Mouse (Mus musculus) lung, postnatal 0 days (tissue): ENCODE measurements around the gene Frs2. TPM values are rescaled to one million over a fixed set of nuclear protein-coding genes. Genes with fewer than 3 reads are reported as not detected.

Experiments used
- ATAC-seq: fragments of 200-750 bp; cut with Nextera tagmentation; 2 replicates; pipeline ENCODE4 v1.8.0; 2017; ENCODE audit warnings: moderate library complexity
- DNase-seq: peaks from one replicate; pipeline ENCODE4 v3.0.0-alpha.2; 2016; ENCODE audit warnings: low spot score
- H3K27ac ChIP-seq: fragments of 300-500 bp; sonication (generic); 2 replicates; pipeline ENCODE4 v1.5.1; 2014; ENCODE audit warnings: antibody characterized with exemption, mild to moderate bottlenecking, low read length, mixed read lengths
- H3K27me3 ChIP-seq: fragments of 300-500 bp; sonication (generic); replicated peaks from 2 replicates; pipeline ENCODE4 v1.6.1; 2014; ENCODE audit warnings: low read length, mixed read lengths; ENCODE audit not compliant: insufficient read depth
- H3K36me3 ChIP-seq: fragments of 300-500 bp; sonication (generic); 2 replicates; pipeline ENCODE4 v1.6.1; 2014; ENCODE audit warnings: low read length, mixed read lengths; ENCODE audit not compliant: insufficient read depth
- H3K4me1 ChIP-seq: fragments of 300-500 bp; sonication (generic); 2 replicates; pipeline ENCODE4 v1.6.1; 2014; ENCODE audit warnings: antibody characterized with exemption, low read depth, low read length, mixed read lengths; ENCODE audit not compliant: insufficient read depth
- H3K4me2 ChIP-seq: fragments of 300-500 bp; sonication (generic); replicated peaks from 2 replicates; pipeline ENCODE4 v1.6.1; 2014; ENCODE audit warnings: low read depth, mild to moderate bottlenecking, low read length, moderate library complexity, mixed read lengths
- H3K4me3 ChIP-seq: fragments of 300-500 bp; sonication (generic); 2 replicates; pipeline ENCODE4 v1.5.1; 2014; ENCODE audit warnings: low read depth, low read length
- H3K9ac ChIP-seq: fragments of 300-500 bp; sonication (generic); replicated peaks from 2 replicates; pipeline ENCODE4 v1.6.1; 2014; ENCODE audit warnings: low read depth, mild to moderate bottlenecking
- H3K9me3 ChIP-seq: fragments of 300-500 bp; sonication (generic); 2 replicates; pipeline ENCODE4 v1.6.1; 2016; ENCODE audit warnings: low read length, mixed read lengths
- CTCF ChIP-seq: IDR thresholded peaks from 2 replicates; pipeline ENCODE4 v1.5.1; 2016; ENCODE audit warnings: antibody characterized with exemption, mild to moderate bottlenecking
- EP300 ChIP-seq: IDR thresholded peaks from 2 replicates; pipeline ENCODE4 v1.6.1; 2016; ENCODE audit warnings: antibody characterized with exemption, mild to moderate bottlenecking, control low read depth
- WGBS: fragments of 180-500 bp; shearing (Covaris S2); extraction: QIAGEN DNeasy Blood & Tissue Kit; methylation state at CpG from one replicate; pipeline ENCODE4 v1.1.7; 2014; 5-methylcytosine and 5-hydroxymethylcytosine counted together
- polyA plus RNA-seq: library from polyadenylated mRNA; unstranded; fragments of >200 nt; fragmentation: Nextera tagmentation; extraction: Ambion mirVana; gene quantifications from 2 replicates; pipeline ENCODE4 v1.2.1, GENCODE M21; 2015

Frs2 gene
- polyA plus RNA-seq = 18.8 and 21.9 TPM in 2 replicates

DNA sequence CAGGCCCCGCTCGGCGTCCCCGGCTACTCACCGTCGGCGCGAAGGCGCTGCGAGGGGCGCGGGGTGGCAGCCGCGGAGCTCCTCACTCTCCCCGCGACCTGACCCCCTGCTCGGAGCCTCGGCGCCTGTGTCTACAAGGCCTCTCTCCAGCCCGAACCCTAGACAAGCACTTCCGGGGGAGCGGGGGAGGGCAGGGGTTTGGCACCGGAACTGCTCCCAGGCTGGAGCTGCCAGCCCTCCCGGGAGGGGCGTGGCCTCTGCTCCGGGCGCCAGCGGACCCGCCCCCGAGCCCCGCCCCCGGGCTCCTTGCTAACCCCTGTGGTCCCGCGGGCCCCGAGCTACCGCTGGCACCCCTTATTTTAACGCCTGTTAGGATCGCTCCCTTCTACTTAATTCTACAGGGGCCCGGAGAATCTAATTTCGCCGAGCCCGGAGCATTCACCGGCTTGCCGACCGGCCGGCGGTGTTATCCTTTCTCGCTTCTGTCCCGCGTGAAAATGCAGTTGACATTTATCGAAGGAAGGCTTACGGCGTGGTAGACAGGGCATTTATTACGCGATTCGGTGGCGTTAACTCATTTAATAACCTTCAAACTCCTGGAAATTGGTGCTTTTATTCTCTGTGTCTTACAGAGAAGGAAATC, at the start of gene Frs2:
Frs2 (minus strand) TSS at position 174 of the 643 bp plus-strand sequence.
- Histone ChIP-seq H3K27me3 (no peaks in the 10 kb centered on the region), H3K27ac (peak within 1 kb of the TSS; percentile 96), H3K4me3 (peak within 1 kb of the TSS; percentile 100), H3K9me3 (no peaks in the 10 kb centered on the region), H3K9ac (peak within 1 kb of the TSS; percentile 89), H3K4me1 (peaks cover 20% of the 10 kb centered on the region), H3K36me3 (no peaks in the 10 kb centered on the region), H3K4me2 (peak within 1 kb of the TSS; percentile 59)
- peak; percentile 92 for ATAC-seq
- WGBS = under 1% methylated on average over 42 of the region's 57 CpGs
- TF ChIP-seq EP300 = no peak
- no peak for TF ChIP-seq CTCF
- peak; percentile 98 for DNase-seq

DNA sequence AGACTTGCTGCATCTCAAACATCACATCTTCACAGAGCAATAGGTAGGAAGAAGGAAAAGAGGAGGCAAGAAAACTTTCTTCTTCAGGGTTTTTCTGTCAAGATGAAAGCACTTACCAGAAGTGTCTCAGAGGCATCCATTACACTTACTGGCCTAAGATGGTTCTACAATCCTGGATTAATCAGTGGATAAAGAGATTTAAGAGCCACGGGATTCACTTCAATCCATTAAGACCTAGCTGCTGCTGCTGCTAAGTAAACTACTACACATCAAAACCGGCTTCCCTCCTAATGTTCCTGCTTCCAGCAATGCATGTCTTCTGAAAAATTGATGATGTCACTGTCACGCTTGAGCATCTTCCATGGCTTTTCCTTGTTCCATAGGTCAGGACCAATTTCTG, 48.4 kb upstream of the Frs2 start:
- WGBS = 82% methylated on average over 3 of the region's 3 CpGs
- no peak overlapping the region for H3K4me3 ChIP-seq
- H3K9ac ChIP-seq = no peak overlapping the region
- no peak overlapping the region for H3K27ac ChIP-seq
- H3K27me3 ChIP-seq = no peaks in the 10 kb centered on the region
- H3K36me3 ChIP-seq = no peaks in the 10 kb centered on the region
- H3K4me1 ChIP-seq = no peaks in the 10 kb centered on the region
- H3K9me3 ChIP-seq = no peaks in the 10 kb centered on the region
- ATAC-seq (no peak), DNase-seq (no peak)
- TF ChIP-seq EP300 (no peak), CTCF (no peak)
- no peak overlapping the region for H3K4me2 ChIP-seq

- TF ChIP-seq CTCF (no peak), EP300 (no peak)
- Histone ChIP-seq H3K4me3 (no peak overlapping the region), H3K9me3 (no peaks in the 10 kb centered on the region), H3K36me3 (no peaks in the 10 kb centered on the region), H3K27me3 (no peaks in the 10 kb centered on the region), H3K9ac (no peak overlapping the region), H3K4me2 (no peak overlapping the region), H3K4me1 (no peaks in the 10 kb centered on the region), H3K27ac (no peak overlapping the region)
- ATAC-seq (no peak), DNase-seq (no peak)
- 91% methylated on average over 4 of the region's 4 CpGs for WGBS
Observed at GRCm38 (mm10) chr10:117195748-117196147, 47.4 kb upstream of the Frs2 start.

DNA sequence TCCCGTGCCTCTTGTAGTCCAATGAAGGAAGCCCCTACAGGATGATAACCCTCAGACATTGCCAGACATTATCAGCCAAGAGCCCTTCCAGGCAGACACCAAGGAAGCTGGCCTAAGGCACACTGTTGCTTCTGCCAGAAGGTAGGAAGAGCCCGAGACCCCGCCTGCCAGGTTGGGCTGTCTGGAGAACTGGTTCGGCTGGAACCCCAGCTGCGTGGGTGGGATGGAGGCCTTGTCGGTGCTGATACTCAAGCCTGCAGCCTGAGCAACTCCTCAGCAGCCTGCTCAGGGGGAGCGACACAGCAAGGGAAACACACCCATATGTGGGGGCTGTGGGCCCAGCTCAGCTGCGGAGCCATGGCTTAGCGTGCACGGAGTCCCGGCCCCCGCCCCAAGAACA, 46.7 kb upstream of the Frs2 start:
- Histone ChIP-seq H3K27me3 (no peaks in the 10 kb centered on the region), H3K27ac (no peak overlapping the region), H3K4me3 (no peak overlapping the region), H3K4me2 (no peak overlapping the region), H3K36me3 (no peaks in the 10 kb centered on the region), H3K9ac (no peak overlapping the region), H3K4me1 (no peaks in the 10 kb centered on the region), H3K9me3 (no peaks in the 10 kb centered on the region)
- no peak for TF ChIP-seq CTCF
- no peak for TF ChIP-seq EP300
- WGBS = 78% methylated on average over 12 of the region's 12 CpGs
- DNase-seq (no peak), ATAC-seq (no peak)

- ATAC-seq (no peak), DNase-seq (no peak)
- Histone ChIP-seq H3K9ac (no peak overlapping the region), H3K9me3 (no peaks in the 10 kb centered on the region), H3K4me3 (no peak overlapping the region), H3K27ac (no peak overlapping the region), H3K4me2 (no peak overlapping the region), H3K4me1 (no peaks in the 10 kb centered on the region), H3K36me3 (no peaks in the 10 kb centered on the region), H3K27me3 (no peaks in the 10 kb centered on the region)
- TF ChIP-seq CTCF (no peak), EP300 (no peak)
- WGBS = 82% methylated on average over 5 of the region's 5 CpGs
Observed at GRCm38 (mm10) chr10:117193364-117193763, 45.0 kb upstream of the Frs2 start.

DNA sequence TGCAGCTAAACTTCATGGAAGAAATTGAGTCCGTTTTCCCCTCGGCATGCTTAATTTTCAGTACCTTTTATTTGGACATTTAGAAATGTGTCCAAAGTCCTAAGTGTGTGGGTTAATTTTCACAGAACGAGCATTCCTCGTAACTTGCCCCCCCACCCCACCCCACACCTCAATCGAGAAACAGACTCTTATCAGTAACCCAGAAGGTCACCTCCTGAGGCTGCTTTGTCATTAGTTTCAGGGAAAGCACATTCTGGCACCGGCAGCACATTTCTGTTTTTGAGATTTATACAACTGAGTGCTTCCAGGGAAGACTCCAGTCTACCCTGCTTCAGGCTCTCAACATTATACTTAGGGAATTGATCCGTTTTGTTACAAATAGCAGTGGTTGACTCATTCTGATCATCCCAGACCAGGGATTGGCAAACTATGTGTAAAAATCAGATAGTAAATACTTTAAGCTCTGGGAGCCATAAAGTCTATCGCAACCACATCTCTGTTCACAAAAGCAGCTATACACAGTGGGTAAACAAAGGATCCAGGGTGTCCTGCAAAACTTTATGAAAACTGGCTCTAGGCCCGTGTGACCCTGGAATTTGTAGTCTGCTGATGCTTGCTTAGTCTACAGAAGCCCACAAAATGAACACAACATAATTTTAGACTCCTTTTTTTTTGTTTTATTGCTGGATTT, 37.2 kb upstream of the Frs2 start:
- H3K4me3 ChIP-seq = no peak overlapping the region
- no peaks in the 10 kb centered on the region for H3K4me1 ChIP-seq
- ATAC-seq (no peak), DNase-seq (no peak)
- no peak overlapping the region for H3K4me2 ChIP-seq
- no peaks in the 10 kb centered on the region for H3K9me3 ChIP-seq
- H3K27ac ChIP-seq = no peak overlapping the region
- no peaks in the 10 kb centered on the region for H3K36me3 ChIP-seq
- no peaks in the 10 kb centered on the region for H3K27me3 ChIP-seq
- WGBS = 40% methylated on average over 9 of the region's 9 CpGs
- no peak for TF ChIP-seq EP300
- no peak for TF ChIP-seq CTCF
- H3K9ac ChIP-seq = no peak overlapping the region
